37 mouse cellular contexts compared by ENCODE assay signal in genomic region chr1:172647236-172647635, GRCm38 (mm10). TPM values are rescaled to one million over a fixed set of nuclear protein-coding genes. Genes with fewer than 3 reads are reported as not detected.
DNase-seq lines count a peak whose midpoint lies in the region; ATAC-seq lines count a peak whose summit lies in the region.
"Had no signal": no experiment of that assay in that cellular context is flagged by ENCODE, and none has a peak within 500 bp of the region (broad histone marks: within the 10 kb centered on the region; RNA-seq: fewer than 3 reads in every experiment).

No protein-coding gene starts in this region.

- WGBS in embryonic facial prominence, embryonic 11.5 days: 27% methylated on average over 4 of the region's 4 CpGs
- WGBS in embryonic facial prominence, embryonic 10.5 days: 40% methylated on average over 4 of the region's 4 CpGs
- WGBS in heart, embryonic 13.5 days: 18% methylated on average over 4 of the region's 4 CpGs
- 29% methylated on average over 4 of the region's 4 CpGs for whole genome bisulfite sequencing in midbrain, embryonic 11.5 days
- WGBS in midbrain, embryonic 13.5 days: 22% methylated on average over 4 of the region's 4 CpGs
- 15% methylated on average over 4 of the region's 4 CpGs for WGBS in midbrain, embryonic 16.5 days
- WGBS in forebrain, embryonic 16.5 days: 32% methylated on average over 4 of the region's 4 CpGs

- H3K9me3 ChIP-seq in embryonic facial prominence, embryonic 11.5 days (replicated peaks; ENCODE audit: control insufficient read depth, low read length): no peaks in the 10 kb centered on the region
- H3K9me3 ChIP-seq in embryonic facial prominence, embryonic 10.5 days: no peaks in the 10 kb centered on the region
- no peaks in the 10 kb centered on the region for H3K9me3 ChIP-seq in heart, embryonic 13.5 days
- H3K9me3 ChIP-seq in midbrain, embryonic 11.5 days (ENCODE audit: control insufficient read depth, low read length): no peaks in the 10 kb centered on the region
- H3K9me3 ChIP-seq in midbrain, embryonic 13.5 days: no peaks in the 10 kb centered on the region
- no peaks in the 10 kb centered on the region for H3K9me3 ChIP-seq in midbrain, embryonic 16.5 days (replicated peaks; ENCODE audit: control insufficient read depth, low read length, poor library complexity, severe bottlenecking)
- H3K9me3 ChIP-seq in forebrain, embryonic 16.5 days (ENCODE audit: control insufficient read depth, low read length): no peaks in the 10 kb centered on the region
- H3K9me3 ChIP-seq: embryonic facial prominence, embryonic 12.5 days; forebrain, embryonic 10.5 days; forebrain, embryonic 15.5 days; limb, embryonic 12.5 days; liver, embryonic 15.5 days had no signal

- no peaks in the 10 kb centered on the region for H3K4me1 ChIP-seq in embryonic facial prominence, embryonic 11.5 days (ENCODE audit: control insufficient read depth, insufficient read depth, low read length)
- 0 out of 2 replicates have a peak, but pooled peaks cover 3% of the 10 kb centered on the region for H3K4me1 ChIP-seq in embryonic facial prominence, embryonic 10.5 days
- H3K4me1 ChIP-seq in heart, embryonic 13.5 days: peaks cover 37% of the 10 kb centered on the region
- no peaks in the 10 kb centered on the region for H3K4me1 ChIP-seq in midbrain, embryonic 11.5 days (ENCODE audit: control insufficient read depth, insufficient read depth, low read length)
- peaks cover 6% of the 10 kb centered on the region for H3K4me1 ChIP-seq in midbrain, embryonic 13.5 days (replicated peaks)
- no peaks in the 10 kb centered on the region for H3K4me1 ChIP-seq in midbrain, embryonic 16.5 days (ENCODE audit: control insufficient read depth, insufficient read depth, low read length)
- no peaks in the 10 kb centered on the region for H3K4me1 ChIP-seq in forebrain, embryonic 16.5 days (replicated peaks; ENCODE audit: control insufficient read depth, insufficient read depth, low read length)
- H3K4me1 ChIP-seq: embryonic facial prominence, embryonic 12.5 days; limb, embryonic 12.5 days had no signal

- no peak overlapping the region for H3K9ac ChIP-seq in embryonic facial prominence, embryonic 11.5 days (replicated peaks; ENCODE audit: low read length)
- H3K9ac ChIP-seq in heart, embryonic 13.5 days: no peak overlapping the region
- H3K9ac ChIP-seq in midbrain, embryonic 11.5 days (ENCODE audit: low read length): no peak overlapping the region
- H3K9ac ChIP-seq in midbrain, embryonic 13.5 days (replicated peaks): no peak overlapping the region
- H3K9ac ChIP-seq in midbrain, embryonic 16.5 days (ENCODE audit: low read depth, low read length): no peak overlapping the region
- no peak overlapping the region for H3K9ac ChIP-seq in forebrain, embryonic 16.5 days (replicated peaks; ENCODE audit: low read depth, low read length)
- H3K9ac ChIP-seq: embryonic facial prominence, embryonic 12.5 days; forebrain, embryonic 15.5 days; hindbrain, embryonic 14.5 days; limb, embryonic 12.5 days; liver, embryonic 15.5 days; lung, embryonic 14.5 days had no signal

- no peak overlapping the region for H3K4me2 ChIP-seq in embryonic facial prominence, embryonic 11.5 days (ENCODE audit: low read depth, low read length)
- H3K4me2 ChIP-seq in heart, embryonic 13.5 days: peak overlapping the region; percentile 25; the same call in 1 of the 2 replicates
- H3K4me2 ChIP-seq in midbrain, embryonic 11.5 days: no peak overlapping the region
- no peak overlapping the region for H3K4me2 ChIP-seq in midbrain, embryonic 13.5 days (replicated peaks)
- H3K4me2 ChIP-seq in midbrain, embryonic 16.5 days (ENCODE audit: low read length): no peak overlapping the region
- H3K4me2 ChIP-seq in forebrain, embryonic 16.5 days (ENCODE audit: low read length): no peak overlapping the region
- H3K4me2 ChIP-seq: embryonic facial prominence, embryonic 12.5 days; forebrain, embryonic 15.5 days; hindbrain, embryonic 14.5 days; limb, embryonic 12.5 days; liver, embryonic 15.5 days; lung, embryonic 14.5 days had no signal

- no peak for ATAC-seq in embryonic facial prominence, embryonic 11.5 days (replicated peaks; ENCODE audit: insufficient number of reproducible peaks, low FRiP score, low TSS enrichment, low read depth)
- ATAC-seq in heart, embryonic 13.5 days (ENCODE audit: extremely low read depth, insufficient number of reproducible peaks, low FRiP score, low TSS enrichment): peak; percentile 70; the same call in 1 of the 2 replicates
- ATAC-seq in midbrain, embryonic 11.5 days (ENCODE audit: low FRiP score): peak; percentile 16; the same call in 1 of the 2 replicates
- no peak for ATAC-seq in midbrain, embryonic 13.5 days
- peak; percentile 80 for ATAC-seq in midbrain, embryonic 16.5 days
- no peak for ATAC-seq in forebrain, embryonic 16.5 days
- ATAC-seq: forebrain, embryonic 15.5 days; intestine, postnatal 0 days had no signal

- H3K27ac ChIP-seq in embryonic facial prominence, embryonic 11.5 days (replicated peaks; ENCODE audit: low read depth, low read length): no peak overlapping the region
- H3K27ac ChIP-seq in embryonic facial prominence, embryonic 10.5 days (replicated peaks): no peak overlapping the region
- 0 out of 2 replicates have a peak overlapping the region, but pooled peaks have one; percentile 21 for H3K27ac ChIP-seq in heart, embryonic 13.5 days (replicated peaks)
- no peak overlapping the region for H3K27ac ChIP-seq in midbrain, embryonic 11.5 days (ENCODE audit: low read depth, low read length)
- no peak overlapping the region for H3K27ac ChIP-seq in midbrain, embryonic 13.5 days
- H3K27ac ChIP-seq in midbrain, embryonic 16.5 days (ENCODE audit: low read length): no peak overlapping the region
- no peak overlapping the region for H3K27ac ChIP-seq in forebrain, embryonic 16.5 days (ENCODE audit: low read length)
- H3K27ac ChIP-seq: embryonic facial prominence, embryonic 12.5 days; forebrain, embryonic 10.5 days; forebrain, embryonic 15.5 days; hindbrain, embryonic 14.5 days; limb, embryonic 12.5 days; liver, embryonic 15.5 days had no signal

- intact Hi-C loops in heart, postnatal 10 days (cut with DNase I): no loop called here

- H3K27me3 ChIP-seq in embryonic facial prominence, embryonic 11.5 days (ENCODE audit: control insufficient read depth, insufficient read depth, low read length): no peaks in the 10 kb centered on the region
- H3K27me3 ChIP-seq in embryonic facial prominence, embryonic 10.5 days (replicated peaks; ENCODE audit: low read depth, poor library complexity, severe bottlenecking): no peaks in the 10 kb centered on the region
- no peaks in the 10 kb centered on the region for H3K27me3 ChIP-seq in heart, embryonic 13.5 days (replicated peaks)
- no peaks in the 10 kb centered on the region for H3K27me3 ChIP-seq in midbrain, embryonic 11.5 days (ENCODE audit: control insufficient read depth, insufficient read depth, low read length)
- H3K27me3 ChIP-seq in midbrain, embryonic 13.5 days: no peaks in the 10 kb centered on the region
- H3K27me3 ChIP-seq in midbrain, embryonic 16.5 days (ENCODE audit: control insufficient read depth, insufficient read depth, low read depth, low read length): no peaks in the 10 kb centered on the region
- no peaks in the 10 kb centered on the region for H3K27me3 ChIP-seq in forebrain, embryonic 16.5 days (replicated peaks; ENCODE audit: control insufficient read depth, insufficient read depth, low read length)
- H3K27me3 ChIP-seq: CH12.LX; embryonic facial prominence, embryonic 12.5 days; forebrain, embryonic 15.5 days; limb, embryonic 12.5 days; liver, embryonic 15.5 days had no signal

- no peak overlapping the region for H3K4me3 ChIP-seq in embryonic facial prominence, embryonic 11.5 days (ENCODE audit: low read depth, low read length)
- no peak overlapping the region for H3K4me3 ChIP-seq in embryonic facial prominence, embryonic 10.5 days
- H3K4me3 ChIP-seq in heart, embryonic 13.5 days: no peak overlapping the region
- H3K4me3 ChIP-seq in midbrain, embryonic 11.5 days (ENCODE audit: low read depth, low read length): no peak overlapping the region
- no peak overlapping the region for H3K4me3 ChIP-seq in midbrain, embryonic 13.5 days (replicated peaks)
- H3K4me3 ChIP-seq in midbrain, embryonic 16.5 days (ENCODE audit: low read depth, low read length): no peak overlapping the region
- H3K4me3 ChIP-seq in forebrain, embryonic 16.5 days (replicated peaks; ENCODE audit: low read length): no peak overlapping the region
- H3K4me3 ChIP-seq: embryonic facial prominence, embryonic 12.5 days; forebrain, embryonic 10.5 days; forebrain, embryonic 15.5 days; limb, embryonic 12.5 days; liver, embryonic 15.5 days had no signal

- no peaks in the 10 kb centered on the region for H3K36me3 ChIP-seq in embryonic facial prominence, embryonic 11.5 days (replicated peaks; ENCODE audit: control insufficient read depth, insufficient read depth, low read depth, low read length)
- no peaks in the 10 kb centered on the region for H3K36me3 ChIP-seq in embryonic facial prominence, embryonic 10.5 days (replicated peaks)
- no peaks in the 10 kb centered on the region for H3K36me3 ChIP-seq in heart, embryonic 13.5 days
- no peaks in the 10 kb centered on the region for H3K36me3 ChIP-seq in midbrain, embryonic 11.5 days (ENCODE audit: control insufficient read depth, insufficient read depth, low read length)
- no peaks in the 10 kb centered on the region for H3K36me3 ChIP-seq in midbrain, embryonic 13.5 days
- no peaks in the 10 kb centered on the region for H3K36me3 ChIP-seq in midbrain, embryonic 16.5 days (ENCODE audit: control insufficient read depth, insufficient read depth, low read length)
- no peaks in the 10 kb centered on the region for H3K36me3 ChIP-seq in forebrain, embryonic 16.5 days (ENCODE audit: control insufficient read depth, insufficient read depth)
- H3K36me3 ChIP-seq: embryonic facial prominence, embryonic 12.5 days; forebrain, embryonic 10.5 days; forebrain, embryonic 15.5 days; limb, embryonic 12.5 days; liver, embryonic 15.5 days had no signal

- DNase-seq in embryonic facial prominence, embryonic 11.5 days (ENCODE audit: low spot score): peak; percentile 34
- no peak for DNase-seq in embryonic facial prominence, embryonic 10.5 days (ENCODE audit: low spot score)
- no peak for DNase-seq in heart, postnatal 10 days
- DNase-seq in midbrain, embryonic 11.5 days (ENCODE audit: low spot score, missing footprints): peak; percentile 33
- DNase-seq: adrenal gland, adult 8-10 months; cerebellum, adult 8-10 months; cerebellum, postnatal 25 days; gastrocnemius, postnatal 25 days; lung, embryonic 14.5 days; lung, postnatal 14 days; right cerebral cortex, postnatal 4 days; thymus, adult 2 months; thymus, postnatal 36 days had no signal

RNA-seq across cellular contexts. Expression of gene Dusp23, which starts 14.5 kb away (rescaled TPM):
- 9.7 and 10.1 TPM in 2 replicates for polyA plus RNA-seq in embryonic facial prominence, embryonic 11.5 days (2014; fragmentation: Nextera tagmentation; extraction: Ambion mirVana)
- 9.4 and 9.9 TPM in 2 replicates for polyA plus RNA-seq in embryonic facial prominence, embryonic 10.5 days (2016; fragmentation: Nextera tagmentation; extraction: Ambion mirVana)
- polyA plus RNA-seq in heart, embryonic 13.5 days (2015; fragmentation: Nextera tagmentation; extraction: Ambion mirVana): 10.4 and 10.9 TPM in 2 replicates
- 1 to 10 TPM; 6.3 to 6.8 TPM for total RNA-seq in heart, postnatal 10 days (2021)
- polyA plus RNA-seq in midbrain, embryonic 11.5 days (2014; fragmentation: Nextera tagmentation; extraction: Ambion mirVana): 6.5 and 7.4 TPM in 2 replicates
- polyA plus RNA-seq in midbrain, embryonic 13.5 days (2015; fragmentation: Nextera tagmentation; extraction: Ambion mirVana): 6.2 and 6.3 TPM in 2 replicates
- polyA plus RNA-seq in midbrain, embryonic 16.5 days (2015; fragmentation: Nextera tagmentation; extraction: Ambion mirVana): 7.1 and 8.0 TPM in 2 replicates
- 6.2 TPM in 2 replicates for polyA plus RNA-seq in forebrain, embryonic 16.5 days (2015; fragmentation: Nextera tagmentation; extraction: Ambion mirVana)
- total RNA-seq: neutrophil, adult 5-6 weeks had no signal

RNA-seq across cellular contexts. Expression of gene Fcrl6, which starts 44.9 kb away (rescaled TPM):
- 0.11 and 0.24 TPM in 2 replicates for polyA plus RNA-seq in embryonic facial prominence, embryonic 11.5 days (2014; fragmentation: Nextera tagmentation; extraction: Ambion mirVana)
- 0.25 TPM in 1 of 2 replicates, not detected in the other for polyA plus RNA-seq in embryonic facial prominence, embryonic 10.5 days (2016; fragmentation: Nextera tagmentation; extraction: Ambion mirVana)
- not detected in 2 replicates for polyA plus RNA-seq in heart, embryonic 13.5 days (2015; fragmentation: Nextera tagmentation; extraction: Ambion mirVana)
- total RNA-seq in heart, postnatal 10 days (2021): not detected
- polyA plus RNA-seq in midbrain, embryonic 11.5 days (2014; fragmentation: Nextera tagmentation; extraction: Ambion mirVana): 0.12 and 0.20 TPM in 2 replicates
- not detected in 2 replicates for polyA plus RNA-seq in midbrain, embryonic 13.5 days (2015; fragmentation: Nextera tagmentation; extraction: Ambion mirVana)
- 0.09 and 0.12 TPM in 2 replicates for polyA plus RNA-seq in midbrain, embryonic 16.5 days (2015; fragmentation: Nextera tagmentation; extraction: Ambion mirVana)
- not detected in 2 replicates for polyA plus RNA-seq in forebrain, embryonic 16.5 days (2015; fragmentation: Nextera tagmentation; extraction: Ambion mirVana)
- total RNA-seq: adrenal gland, adult 8-10 months; adrenal gland, postnatal 4 days; CH12.LX; ES-E14; gastrocnemius, postnatal 25 days; hematopoietic stem cell, adult 5-6 weeks; left cerebral cortex, adult 18-20 months; left cerebral cortex, postnatal 14 days; liver, adult 2 months had no signal
- polyA plus RNA-seq: C2C12; forebrain, embryonic 15.5 days; heart, embryonic 16.5 days; intestine, postnatal 0 days; kidney, embryonic 14.5 days; liver, adult 2 months; liver, embryonic 15.5 days; lung, embryonic 14.5 days; thymus, adult 2 months had no signal

RNA-seq across cellular contexts. Expression of gene Crp, which starts 50.6 kb away (rescaled TPM):
- polyA plus RNA-seq in embryonic facial prominence, embryonic 11.5 days (2014; fragmentation: Nextera tagmentation; extraction: Ambion mirVana): 0.17 TPM in 1 of 2 replicates, not detected in the other
- polyA plus RNA-seq in embryonic facial prominence, embryonic 10.5 days (2016; fragmentation: Nextera tagmentation; extraction: Ambion mirVana): not detected in 2 replicates
- 0.21 and 0.92 TPM in 2 replicates for polyA plus RNA-seq in heart, embryonic 13.5 days (2015; fragmentation: Nextera tagmentation; extraction: Ambion mirVana)
- total RNA-seq in heart, postnatal 10 days (2021): not detected
- not detected in 2 replicates for polyA plus RNA-seq in midbrain, embryonic 11.5 days (2014; fragmentation: Nextera tagmentation; extraction: Ambion mirVana)
- polyA plus RNA-seq in midbrain, embryonic 13.5 days (2015; fragmentation: Nextera tagmentation; extraction: Ambion mirVana): not detected in 2 replicates
- not detected in 2 replicates for polyA plus RNA-seq in midbrain, embryonic 16.5 days (2015; fragmentation: Nextera tagmentation; extraction: Ambion mirVana)
- not detected in 2 replicates for polyA plus RNA-seq in forebrain, embryonic 16.5 days (2015; fragmentation: Nextera tagmentation; extraction: Ambion mirVana)
- total RNA-seq: CH12.LX; ES-E14; gastrocnemius, postnatal 25 days; hematopoietic stem cell, adult 5-6 weeks; layer of hippocampus, postnatal 10 days; left cerebral cortex, adult 18-20 months; left cerebral cortex, postnatal 14 days; neutrophil, adult 5-6 weeks had no signal
- polyA plus RNA-seq: C2C12; embryonic facial prominence, embryonic 12.5 days; forebrain, embryonic 10.5 days; forebrain, embryonic 15.5 days; limb, embryonic 12.5 days; lung, embryonic 14.5 days had no signal

RNA-seq across cellular contexts. Expression of gene Slamf8, which starts 56.9 kb away (rescaled TPM):
- not detected in 2 replicates for polyA plus RNA-seq in embryonic facial prominence, embryonic 11.5 days (2014; fragmentation: Nextera tagmentation; extraction: Ambion mirVana)
- polyA plus RNA-seq in embryonic facial prominence, embryonic 10.5 days (2016; fragmentation: Nextera tagmentation; extraction: Ambion mirVana): not detected in 2 replicates
- polyA plus RNA-seq in heart, embryonic 13.5 days (2015; fragmentation: Nextera tagmentation; extraction: Ambion mirVana): not detected in 2 replicates
- total RNA-seq in heart, postnatal 10 days (2021): not detected
- not detected in 2 replicates for polyA plus RNA-seq in midbrain, embryonic 11.5 days (2014; fragmentation: Nextera tagmentation; extraction: Ambion mirVana)
- not detected in 2 replicates for polyA plus RNA-seq in midbrain, embryonic 13.5 days (2015; fragmentation: Nextera tagmentation; extraction: Ambion mirVana)
- polyA plus RNA-seq in midbrain, embryonic 16.5 days (2015; fragmentation: Nextera tagmentation; extraction: Ambion mirVana): not detected in 2 replicates
- polyA plus RNA-seq in forebrain, embryonic 16.5 days (2015; fragmentation: Nextera tagmentation; extraction: Ambion mirVana): not detected in 2 replicates
- total RNA-seq: ES-E14; layer of hippocampus, postnatal 10 days; left cerebral cortex, adult 18-20 months; left cerebral cortex, postnatal 14 days had no signal
- polyA plus RNA-seq: C2C12; embryonic facial prominence, embryonic 12.5 days; forebrain, embryonic 10.5 days; forebrain, embryonic 15.5 days; hindbrain, embryonic 14.5 days; limb, embryonic 12.5 days; lung, embryonic 14.5 days; neural tube, embryonic 11.5 days had no signal

Comparison
In these comparisons a context has a peak if more than half of its experiments do, and no peak if none do; other contexts are left out.
1. ATAC-seq: peak in heart, embryonic 13.5 days (single experiment), midbrain, embryonic 11.5 days (single experiment) and midbrain, embryonic 16.5 days (single experiment); none in embryonic facial prominence, embryonic 11.5 days (single experiment), midbrain, embryonic 13.5 days (single experiment) and forebrain, embryonic 16.5 days (single experiment).
2. DNase-seq: peak in embryonic facial prominence, embryonic 11.5 days (single experiment) and midbrain, embryonic 11.5 days (single experiment); none in embryonic facial prominence, embryonic 10.5 days (single experiment) and heart, postnatal 10 days (0 of 2).